Mouse (Mus musculus) R1 (cell line): Measurements from ENCODE around the gene Cask.

Experiments used
- DNase-seq: peaks from one replicate; pipeline ENCODE4 v3.0.0-alpha.2; 2018; ENCODE audit warnings: low read depth, low spot score

Gene Cask

GRCm38 (mm10) chrX:13720296-13720829 lies 130.8 kb downstream of the Cask start:
- no peak for DNase-seq

GRCm38 (mm10) chrX:13718283-13718682 lies 132.9 kb downstream of the Cask start:
- DNase-seq = no peak

- DNase-seq = no peak
These were observed 134.2 kb downstream of the Cask start for GRCm38 (mm10) chrX:13716796-13717569.

GRCm38 (mm10) chrX:13710174-13710573 lies 141.0 kb downstream of the Cask start:
- DNase-seq = peak; percentile 18

- no peak for DNase-seq
These were observed 146.1 kb downstream of the Cask start for GRCm38 (mm10) chrX:13705051-13705450.

- DNase-seq = no peak
These were observed 150.5 kb downstream of the Cask start for GRCm38 (mm10) chrX:13700681-13701080.

- peak; percentile 3 for DNase-seq
These were observed 159.3 kb downstream of the Cask start for GRCm38 (mm10) chrX:13691865-13692264.

GRCm38 (mm10) chrX:13688356-13688755 lies 162.8 kb downstream of the Cask start:
- no peak for DNase-seq

GRCm38 (mm10) chrX:13686589-13686988 lies 164.6 kb downstream of the Cask start:
- DNase-seq = no peak

- no peak for DNase-seq
These were observed 169.4 kb downstream of the Cask start for GRCm38 (mm10) chrX:13681748-13682147.

- no peak for DNase-seq
These were observed 178.2 kb downstream of the Cask start for GRCm38 (mm10) chrX:13673001-13673400.

GRCm38 (mm10) chrX:13670342-13670741 lies 180.8 kb downstream of the Cask start:
- peak; percentile 8 for DNase-seq

- no peak for DNase-seq
These were observed 182.3 kb downstream of the Cask start for GRCm38 (mm10) chrX:13668867-13669266.

- DNase-seq = no peak
These were observed 190.1 kb downstream of the Cask start, which contains the start of gene Gpr82 for GRCm38 (mm10) chrX:13661063-13661462. Gpr82 (plus strand) TSS chrX:13661363.

- DNase-seq = no peak
These were observed 191.8 kb downstream of the Cask start for GRCm38 (mm10) chrX:13659201-13659890.

- no peak for DNase-seq
These were observed 192.5 kb downstream of the Cask start for GRCm38 (mm10) chrX:13658616-13659140.

- DNase-seq = peak; percentile 21
These were observed 194.4 kb downstream of the Cask start for GRCm38 (mm10) chrX:13656721-13657120.

- DNase-seq = no peak
These were observed 195.3 kb downstream of the Cask start for GRCm38 (mm10) chrX:13655906-13656305.

- DNase-seq = no peak
These were observed 196.2 kb downstream of the Cask start for GRCm38 (mm10) chrX:13655005-13655421.

- DNase-seq = no peak
These were observed 198.9 kb downstream of the Cask start for GRCm38 (mm10) chrX:13652291-13652690.

GRCm38 (mm10) chrX:13651889-13652288 lies 199.3 kb downstream of the Cask start:
- no peak for DNase-seq

GRCm38 (mm10) chrX:13638894-13639293 lies 212.3 kb downstream of the Cask start:
- DNase-seq = no peak
